Mouse (Mus musculus): ENCODE data around the gene Plcg1.

Gene Plcg1

DNA sequence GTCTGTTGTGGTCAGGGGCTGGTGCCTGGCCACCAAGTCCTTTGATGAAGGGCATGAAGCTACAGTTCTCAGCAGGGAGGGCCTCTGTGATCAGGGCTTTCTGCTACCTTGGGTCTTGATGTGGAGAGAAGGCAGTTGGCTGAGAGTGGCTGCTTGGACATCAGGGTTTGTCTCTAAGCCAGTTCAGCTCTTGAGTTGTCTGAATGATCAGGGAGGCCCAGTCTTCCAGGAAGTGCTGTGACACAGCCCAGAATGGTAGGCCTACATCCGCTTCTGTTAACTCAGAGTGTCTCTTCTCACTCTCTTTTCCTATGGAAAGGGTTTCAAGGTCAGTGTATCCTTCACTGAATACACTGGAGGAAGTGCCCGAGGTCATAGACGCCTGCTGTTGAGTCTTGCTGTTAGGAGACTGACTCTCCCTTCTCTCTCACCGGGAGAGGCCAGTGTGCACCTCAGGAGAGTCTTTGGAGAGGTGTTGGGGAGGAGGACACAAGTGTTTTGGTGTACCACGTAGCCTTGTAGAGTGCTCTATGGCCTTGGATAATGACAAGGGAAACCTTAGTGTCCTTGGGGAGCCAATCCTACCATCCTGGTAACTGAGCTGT, 4.7 kb downstream of the Plcg1 start:
- DNase-seq (ENCODE audit: low spot score in 2 of 2): no peak

DNA sequence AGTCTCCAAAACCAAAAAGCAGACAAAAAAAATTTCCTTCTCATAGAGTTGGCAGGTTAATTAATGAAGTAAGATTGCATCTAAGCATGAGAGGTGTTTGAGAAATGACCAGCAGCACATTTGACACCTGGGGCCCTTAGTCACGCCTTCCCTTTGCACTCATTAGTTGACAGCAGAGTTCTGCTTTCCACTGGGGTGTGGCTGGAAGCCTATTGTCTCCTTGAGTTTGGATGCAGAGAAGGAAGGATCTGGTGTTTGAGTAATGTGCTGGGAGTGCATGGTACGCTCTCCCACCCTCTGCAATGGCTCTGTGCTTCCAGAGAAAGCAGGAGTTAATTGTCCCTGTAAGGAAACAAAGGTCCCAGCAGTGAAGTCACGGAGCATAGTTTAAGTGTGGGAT, 5.4 kb downstream of the Plcg1 start:
- DNase-seq (ENCODE audit: low spot score in 2 of 2): no peak

DNA sequence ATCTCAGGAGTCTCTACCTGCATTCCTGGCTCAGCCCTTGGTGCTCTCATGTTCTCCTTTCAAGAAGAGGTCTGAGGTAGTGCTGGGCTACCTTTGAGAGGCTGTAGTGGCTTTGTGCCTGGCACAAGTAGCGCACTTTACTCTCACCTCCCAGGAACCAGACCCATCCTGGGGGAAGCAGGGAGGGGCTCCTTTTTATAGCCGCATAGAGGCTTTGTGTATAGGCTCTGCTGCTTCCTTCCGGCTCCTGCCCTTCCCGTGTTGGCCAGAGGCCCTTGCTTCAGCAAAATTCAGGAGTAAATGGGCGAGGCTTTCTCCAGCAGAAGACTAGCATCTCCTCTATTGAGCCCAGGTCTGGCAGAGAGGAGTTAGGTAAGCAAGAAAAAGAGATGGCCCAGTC, 7.3 kb downstream of the Plcg1 start:
- peak in 1 of 2 experiments; percentile 69 for DNase-seq (ENCODE audit: low spot score in 2 of 2)

DNA sequence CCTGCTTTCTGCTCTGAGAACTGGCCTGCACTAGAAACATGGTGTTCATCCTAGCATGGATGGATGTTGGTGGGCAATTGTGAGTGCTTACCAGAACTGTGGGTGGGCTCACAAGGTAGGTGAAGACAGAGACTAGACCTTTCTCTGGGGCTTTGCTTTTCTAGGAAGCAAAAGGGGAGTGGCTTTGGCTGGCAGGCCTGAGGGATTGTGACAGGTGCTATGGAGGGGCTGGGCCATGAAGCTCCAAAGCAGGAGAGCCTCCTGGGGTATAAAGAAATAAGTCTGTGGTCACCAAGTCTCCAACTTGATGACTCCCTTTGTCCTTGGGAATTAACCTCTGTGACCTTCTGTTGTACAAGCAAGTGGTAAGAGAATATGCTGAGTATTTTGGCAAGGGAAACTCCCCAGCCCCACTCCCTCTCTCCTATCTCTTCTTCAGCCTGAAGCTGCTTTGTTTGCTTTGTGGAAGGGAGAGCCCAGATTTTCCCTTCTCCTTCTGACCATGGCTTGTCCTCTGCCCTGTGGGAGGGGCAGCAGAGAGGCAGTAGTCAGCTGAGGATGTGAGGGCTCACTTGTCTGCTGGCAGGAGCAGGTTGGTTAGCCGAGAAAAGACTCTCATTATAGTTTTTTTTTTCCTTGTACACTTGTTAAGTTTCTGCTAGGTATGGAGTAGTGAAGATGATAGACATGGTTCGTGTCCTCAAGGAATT, 8.7 kb downstream of the Plcg1 start:
- DNase-seq (ENCODE audit: low spot score in 2 of 2): no peak

DNA sequence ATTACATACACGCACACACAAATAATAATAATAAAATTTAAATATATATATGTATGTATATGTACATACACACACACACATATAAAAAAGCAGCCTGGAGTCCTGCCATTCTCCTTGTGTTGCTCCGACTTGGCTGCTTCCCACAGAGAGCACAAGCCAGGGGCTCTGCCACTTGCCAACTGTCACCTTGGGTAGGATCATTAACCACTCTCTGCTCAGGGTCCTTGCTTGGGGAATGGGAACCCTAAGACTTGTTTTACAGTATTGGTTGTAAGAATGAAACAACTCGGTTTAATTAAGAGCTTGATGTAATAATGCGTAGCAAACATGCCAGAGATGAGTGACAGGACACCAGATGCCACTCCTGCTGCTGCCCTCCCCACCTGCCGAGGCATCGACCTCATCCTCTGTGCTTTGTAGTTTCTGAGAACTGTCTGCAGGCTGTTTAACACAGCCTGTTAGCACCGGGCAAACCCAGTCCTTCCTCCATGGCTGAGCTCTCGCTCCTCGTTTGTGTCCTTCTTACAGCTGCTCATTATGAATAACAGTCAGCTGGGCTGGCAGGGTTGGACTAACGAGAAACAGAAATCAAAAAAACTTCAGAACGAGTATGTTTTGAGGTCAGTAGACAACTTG, 9.5 kb downstream of the Plcg1 start:
- DNase-seq (ENCODE audit: low spot score in 2 of 2): no peak

DNA sequence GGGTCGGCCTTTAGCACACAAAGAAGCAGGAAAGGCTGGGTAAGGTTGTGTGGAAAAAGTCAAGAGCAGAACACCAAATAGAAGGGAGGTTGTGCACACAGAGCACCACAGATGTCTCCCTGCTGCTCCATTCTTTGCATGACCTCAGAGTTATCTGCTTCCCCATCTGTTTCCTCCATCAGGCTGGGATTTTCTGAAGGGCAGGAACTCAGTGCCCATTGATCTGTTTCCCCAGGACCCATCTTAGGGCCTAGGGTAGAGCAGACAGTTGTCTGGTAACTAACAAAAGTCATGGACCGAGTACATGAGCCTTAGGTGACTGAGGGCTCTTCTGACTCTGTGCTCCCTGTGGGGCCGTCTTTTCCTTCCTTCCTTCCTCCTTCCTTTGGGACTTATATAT, 10.5 kb downstream of the Plcg1 start:
- DNase-seq (ENCODE audit: low spot score in 2 of 2): peak in 1 of 2 experiments; percentile 59

- no peak for DNase-seq (ENCODE audit: low spot score in 2 of 2)
Observed at GRCm38 (mm10) chr2:160742161-160742609, 11.1 kb downstream of the Plcg1 start.

- peak; percentile 63 to 75 for DNase-seq (ENCODE audit: low spot score in 2 of 2)
Observed at GRCm38 (mm10) chr2:160744040-160744822, 13.1 kb downstream of the Plcg1 start.

- no peak for DNase-seq (ENCODE audit: low spot score in 2 of 2)
Observed at GRCm38 (mm10) chr2:160744823-160745210, 13.7 kb downstream of the Plcg1 start.

GRCm38 (mm10) chr2:160745497-160745896, 14.4 kb downstream of the Plcg1 start:
- no peak for DNase-seq (ENCODE audit: low spot score in 2 of 2)

GRCm38 (mm10) chr2:160746637-160747036, 15.5 kb downstream of the Plcg1 start:
- DNase-seq (ENCODE audit: low spot score in 2 of 2): no peak

DNA sequence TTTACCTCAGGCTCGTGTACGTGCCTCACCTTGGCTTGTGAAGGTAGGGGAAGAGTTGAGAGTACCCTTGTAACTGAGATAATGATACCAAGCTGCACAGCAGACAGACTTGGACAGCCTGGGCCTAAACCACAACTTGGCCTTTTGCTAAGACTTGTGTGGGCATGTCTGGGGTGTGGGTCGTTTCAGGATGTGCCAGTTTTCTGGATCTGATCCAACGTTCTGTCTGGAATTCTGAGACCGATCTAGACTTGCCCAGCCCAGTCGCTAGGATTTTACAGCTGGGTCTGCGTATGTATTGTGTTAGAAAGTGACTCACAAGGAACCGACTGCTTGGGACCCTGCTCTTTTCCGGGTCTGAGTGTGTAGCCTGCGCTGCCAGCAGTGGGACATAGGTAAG, 16.0 kb downstream of the Plcg1 start:
- DNase-seq (ENCODE audit: low spot score in 2 of 2): no peak

GRCm38 (mm10) chr2:160756583-160757203, 25.6 kb downstream of the Plcg1 start:
- DNase-seq (ENCODE audit: low spot score in 2 of 2): no peak

GRCm38 (mm10) chr2:160760433-160761184, 29.5 kb downstream of the Plcg1 start:
- no peak for DNase-seq (ENCODE audit: low spot score in 2 of 2)

DNA sequence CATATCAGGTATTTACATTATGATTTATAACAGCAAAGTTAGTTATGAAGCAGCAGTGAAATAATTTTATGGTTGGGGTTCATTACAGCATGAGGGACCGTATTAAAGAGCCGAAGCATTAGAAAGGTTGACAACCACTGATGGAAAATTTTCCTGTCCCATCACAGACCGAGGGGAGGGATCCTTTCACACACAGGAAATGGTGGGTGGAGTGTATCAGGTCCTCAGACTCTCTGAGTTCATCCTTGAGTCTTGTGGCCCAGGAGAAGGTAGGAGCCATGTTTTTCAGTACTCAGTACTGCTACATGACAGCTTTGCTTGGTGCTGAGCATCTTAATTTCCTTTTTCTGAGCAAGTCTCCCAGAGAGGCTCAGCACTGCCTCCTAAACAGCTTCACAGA, 32.7 kb downstream of the Plcg1 start:
- DNase-seq (ENCODE audit: low spot score in 2 of 2): no peak

- no peak for DNase-seq (ENCODE audit: low spot score in 2 of 2)
Observed at GRCm38 (mm10) chr2:160764386-160764785, 33.3 kb downstream of the Plcg1 start.

DNA sequence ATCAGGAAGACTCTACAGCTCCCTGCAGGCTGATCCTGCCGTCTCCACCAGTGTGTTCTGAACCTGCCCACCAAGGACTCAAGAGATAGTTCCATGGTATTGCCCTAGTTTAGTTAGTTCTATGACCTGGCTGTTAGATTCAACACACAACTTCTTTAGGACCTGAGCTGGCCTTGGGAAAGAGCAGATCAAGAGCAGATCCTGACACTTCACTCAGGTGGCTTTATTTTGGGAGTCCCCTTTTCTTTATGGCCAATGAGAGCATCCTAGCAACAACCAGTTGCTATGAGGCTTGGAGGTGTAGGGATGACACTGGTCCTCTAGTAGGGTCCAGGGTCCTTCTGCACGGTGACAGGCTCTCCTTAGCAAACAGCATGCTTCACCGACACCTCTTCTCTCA, 34.0 kb downstream of the Plcg1 start:
- no peak for DNase-seq (ENCODE audit: low spot score in 2 of 2)

DNA sequence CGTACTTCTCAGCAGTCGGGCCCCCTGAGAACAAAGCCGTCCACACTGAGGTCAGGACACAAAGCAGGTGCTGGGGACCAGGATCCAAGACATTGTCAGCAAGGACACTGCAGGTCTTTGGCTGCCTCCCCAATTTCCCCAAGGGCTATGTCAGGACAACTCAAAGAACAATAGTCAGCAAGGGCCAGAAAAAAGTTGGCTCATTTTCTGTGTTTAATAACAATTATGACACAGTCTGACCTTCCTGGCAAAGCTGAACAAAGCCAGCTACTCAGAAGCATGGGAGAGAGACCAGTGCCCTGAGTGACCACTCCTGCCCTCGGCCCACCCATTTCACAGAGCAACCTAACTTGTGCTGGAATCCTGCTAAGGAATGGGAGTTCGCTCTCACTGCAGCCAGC, 35.3 kb downstream of the Plcg1 start:
- peak; percentile 87 to 92 for DNase-seq (ENCODE audit: low spot score in 2 of 2)

DNA sequence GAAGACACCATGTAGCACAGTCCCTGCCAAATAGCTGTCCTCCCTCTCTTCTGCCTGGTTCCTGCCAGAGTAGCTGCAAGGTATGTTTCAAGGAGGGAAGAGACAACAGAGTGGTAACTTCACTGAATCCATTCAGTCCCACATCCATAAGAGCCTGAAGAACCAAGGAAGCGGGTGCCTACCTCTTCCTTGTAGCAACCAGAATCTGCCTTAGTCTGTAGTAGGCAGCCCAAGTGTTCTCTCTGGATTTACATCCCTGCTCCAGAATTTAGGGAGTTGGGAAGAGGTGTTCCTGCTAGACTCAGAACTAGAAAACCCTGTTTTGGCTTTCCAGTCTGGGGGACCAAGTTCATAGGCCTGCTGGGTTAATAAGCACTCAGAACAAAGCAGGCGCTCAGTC, 36.1 kb downstream of the Plcg1 start:
- no peak for DNase-seq (ENCODE audit: low spot score in 2 of 2)

DNA sequence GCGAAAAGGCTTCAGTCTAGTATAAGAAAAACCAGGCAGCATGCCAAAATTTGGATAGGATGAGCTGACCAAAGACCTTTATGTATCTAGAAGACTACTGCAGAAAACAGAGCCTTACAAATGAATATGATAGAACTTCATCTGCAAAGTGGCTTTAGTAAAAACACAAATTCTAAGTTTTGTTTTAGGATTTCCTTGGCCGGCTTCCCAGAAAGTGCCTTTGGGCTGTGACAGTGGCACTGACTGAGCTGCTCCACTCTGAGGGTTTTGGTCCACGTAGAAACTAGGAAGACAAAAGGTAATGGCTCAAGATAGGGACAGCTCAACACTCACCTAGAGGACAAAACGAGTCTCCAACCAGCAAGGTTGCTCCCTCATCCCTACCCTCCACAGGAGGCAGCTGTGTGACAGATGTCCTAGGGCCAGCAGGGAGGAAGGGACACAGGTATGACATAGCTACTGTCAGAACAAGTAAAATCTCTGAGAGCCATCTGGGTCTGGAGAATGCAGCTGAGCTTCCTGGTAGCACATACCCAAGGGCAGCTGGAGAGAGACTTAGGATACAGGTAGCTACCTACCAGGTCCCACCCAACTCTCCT, 37.1 kb downstream of the Plcg1 start:
- DNase-seq (ENCODE audit: low spot score in 2 of 2): no peak

- no peak for DNase-seq (ENCODE audit: low spot score in 2 of 2)
Observed at GRCm38 (mm10) chr2:160768997-160769396, 37.9 kb downstream of the Plcg1 start.
